Mouse (Mus musculus) liver, embryonic 11.5 days (tissue): Measurements from ENCODE around the gene Mmp2. TPM values are rescaled to one million over a fixed set of nuclear protein-coding genes. Genes with fewer than 3 reads are reported as not detected.

ENCODE experiments used
- ATAC-seq: fragments of 200-750 bp; cut with Nextera tagmentation; replicated peaks from 2 replicates; pipeline ENCODE4 v1.8.0; 2017; ENCODE audit warnings: moderate number of reproducible peaks, mild to moderate bottlenecking, moderate TSS enrichment, moderate library complexity; ENCODE audit not compliant: low FRiP score
- DNase-seq: peaks from one replicate; pipeline ENCODE4 v3.0.0-alpha.2; 2017; ENCODE audit warnings: low spot score
- H3K27ac ChIP-seq: fragments of 300-500 bp; sonication (generic); 2 replicates; pipeline ENCODE4 v1.5.1; 2014; ENCODE audit warnings: mild to moderate bottlenecking, low read depth, low read length, control low read depth
- H3K27me3 ChIP-seq: fragments of 300-500 bp; sonication (generic); replicated peaks from 2 replicates; pipeline ENCODE4 v1.6.1; 2014; ENCODE audit warnings: low read length, mixed read lengths; ENCODE audit not compliant: control insufficient read depth, insufficient read depth
- H3K36me3 ChIP-seq: fragments of 300-500 bp; sonication (generic); 2 replicates; pipeline ENCODE4 v1.6.1; 2014; ENCODE audit warnings: mild to moderate bottlenecking, low read length, moderate library complexity, mixed read lengths; ENCODE audit not compliant: control insufficient read depth, insufficient read depth
- H3K4me1 ChIP-seq: fragments of 300-500 bp; sonication (generic); replicated peaks from 2 replicates; pipeline ENCODE4 v1.6.1; 2014; ENCODE audit warnings: low read length, mixed read lengths; ENCODE audit not compliant: control insufficient read depth, insufficient read depth
- H3K4me2 ChIP-seq: fragments of 300-500 bp; sonication (generic); 2 replicates; pipeline ENCODE4 v1.6.1; 2014; ENCODE audit warnings: mild to moderate bottlenecking, control low read depth, moderate library complexity
- H3K4me3 ChIP-seq: fragments of 300-500 bp; sonication (generic); 2 replicates; pipeline ENCODE4 v1.5.1; 2014; ENCODE audit warnings: low read depth, low read length, control low read depth
- H3K9ac ChIP-seq: fragments of 300-500 bp; sonication (generic); 2 replicates; pipeline ENCODE4 v1.6.1; 2014; ENCODE audit warnings: low read depth, low read length, control low read depth
- H3K9me3 ChIP-seq: fragments of 300-500 bp; sonication (generic); 2 replicates; pipeline ENCODE4 v1.6.1; 2016; ENCODE audit warnings: low read length, inconsistent platforms, mixed read lengths; ENCODE audit not compliant: control insufficient read depth
- WGBS: fragments of 180-500 bp; shearing (Covaris S2); extraction: QIAGEN DNeasy Blood & Tissue Kit; methylation state at CpG from one replicate; pipeline ENCODE4 v1.1.7; 2014; 5-methylcytosine and 5-hydroxymethylcytosine counted together
- polyA plus RNA-seq: library from polyadenylated mRNA; unstranded; fragments of >200 nt; fragmentation: Nextera tagmentation; extraction: Ambion mirVana; gene quantifications from 2 replicates; pipeline ENCODE4 v1.2.1, GENCODE M21; 2014

Mmp2 gene
- polyA plus RNA-seq, 1 experiment from 2014 or later: 49.7 TPM

- 52% methylated on average over 1 of the region's 1 CpGs for WGBS
- no peaks in the 10 kb centered on the region for H3K9me3 ChIP-seq
- H3K4me3 ChIP-seq: no peak overlapping the region
- DNase-seq (no peak), ATAC-seq (no peak)
- no peaks in the 10 kb centered on the region for H3K4me1 ChIP-seq
- no peak overlapping the region for H3K4me2 ChIP-seq
- no peaks in the 10 kb centered on the region for H3K36me3 ChIP-seq
- H3K27me3 ChIP-seq: no peaks in the 10 kb centered on the region
- H3K27ac ChIP-seq: no peak overlapping the region
- no peak overlapping the region for H3K9ac ChIP-seq
Measured at GRCm38 (mm10) chr8:92896056-92896455, 69.0 kb downstream of the Mmp2 start.

GRCm38 (mm10) chr8:92896611-92897010 lies 69.5 kb downstream of the Mmp2 start:
- H3K27me3 ChIP-seq: no peaks in the 10 kb centered on the region
- ATAC-seq (no peak), DNase-seq (no peak)
- H3K27ac ChIP-seq: no peak overlapping the region
- no peak overlapping the region for H3K4me3 ChIP-seq
- H3K9me3 ChIP-seq: no peaks in the 10 kb centered on the region
- WGBS: 79% methylated on average over 5 of the region's 5 CpGs
- no peak overlapping the region for H3K9ac ChIP-seq
- no peaks in the 10 kb centered on the region for H3K36me3 ChIP-seq
- H3K4me1 ChIP-seq: no peaks in the 10 kb centered on the region
- H3K4me2 ChIP-seq: no peak overlapping the region

- H3K4me3 ChIP-seq: no peak overlapping the region
- H3K4me2 ChIP-seq: no peak overlapping the region
- H3K36me3 ChIP-seq: no peaks in the 10 kb centered on the region
- no peaks in the 10 kb centered on the region for H3K9me3 ChIP-seq
- no peak overlapping the region for H3K27ac ChIP-seq
- H3K4me1 ChIP-seq: no peaks in the 10 kb centered on the region
- DNase-seq: no peak
- 70% methylated on average over 4 of the region's 4 CpGs for WGBS
- no peak overlapping the region for H3K9ac ChIP-seq
- no peaks in the 10 kb centered on the region for H3K27me3 ChIP-seq
- ATAC-seq: no peak
Measured at GRCm38 (mm10) chr8:92897794-92898193, 70.7 kb downstream of the Mmp2 start.

GRCm38 (mm10) chr8:92899590-92899989 lies 72.5 kb downstream of the Mmp2 start:
- H3K9me3 ChIP-seq: no peaks in the 10 kb centered on the region
- WGBS: 86% methylated on average over 9 of the region's 9 CpGs
- DNase-seq: no peak
- H3K9ac ChIP-seq: no peak overlapping the region
- no peak overlapping the region for H3K4me2 ChIP-seq
- no peak overlapping the region for H3K27ac ChIP-seq
- no peak for ATAC-seq
- no peaks in the 10 kb centered on the region for H3K4me1 ChIP-seq
- no peaks in the 10 kb centered on the region for H3K27me3 ChIP-seq
- no peak overlapping the region for H3K4me3 ChIP-seq
- H3K36me3 ChIP-seq: no peaks in the 10 kb centered on the region

GRCm38 (mm10) chr8:92901107-92901506 lies 74.0 kb downstream of the Mmp2 start, which contains the start of gene Capns2:
TSS of gene Capns2 (plus strand) at chr8:92901407.
- ATAC-seq: no peak

GRCm38 (mm10) chr8:92902981-92903380 lies 75.9 kb downstream of the Mmp2 start:
- 75% methylated on average over 2 of the region's 2 CpGs for WGBS
- Histone ChIP-seq H3K27ac (no peak overlapping the region), H3K9me3 (no peaks in the 10 kb centered on the region), H3K9ac (no peak overlapping the region), H3K4me3 (no peak overlapping the region), H3K4me1 (no peaks in the 10 kb centered on the region), H3K4me2 (no peak overlapping the region), H3K36me3 (no peaks in the 10 kb centered on the region), H3K27me3 (no peaks in the 10 kb centered on the region)
- no peak for DNase-seq
- ATAC-seq: no peak

More at GRCm38 (mm10) chr8:92901107-92901506, 74.0 kb downstream of the Mmp2 start, which contains the start of gene Capns2:
- Histone ChIP-seq H3K9me3 (no peaks in the 10 kb centered on the region), H3K27ac (no peak within 1 kb of the TSS), H3K4me1 (no peaks in the 10 kb centered on the region), H3K4me3 (no peak within 1 kb of the TSS), H3K4me2 (no peak within 1 kb of the TSS), H3K27me3 (no peaks in the 10 kb centered on the region), H3K9ac (no peak within 1 kb of the TSS), H3K36me3 (no peaks in the 10 kb centered on the region)
- 97% methylated on average over 5 of the region's 5 CpGs for whole genome bisulfite sequencing
- DNase-seq: no peak

Other genes with a start within 250 kb of the Mmp2 start
- 0.06 TPM in 1 of 2 replicates, not detected in the other for gene Irx6, start 153.0 kb upstream of the Mmp2 start, polyA plus RNA-seq
- gene Lpcat2, start 28.0 kb downstream of the Mmp2 start, polyA plus RNA-seq: 3.3 and 4.3 TPM in 2 replicates
- 0.16 and 0.18 TPM in 2 replicates for gene Capns2, start 74.1 kb downstream of the Mmp2 start, polyA plus RNA-seq
- gene Slc6a2, start 132.8 kb downstream of the Mmp2 start, polyA plus RNA-seq: 0.03 TPM in 1 of 2 replicates, not detected in the other
- gene Ces1a, start 220.9 kb downstream of the Mmp2 start, polyA plus RNA-seq: not detected in 2 replicates